Comparison of ENCODE assay signal across 25 mouse cellular contexts in genomic region chr4:88741426-88741825, GRCm38 (mm10). TPM values are rescaled to one million over a fixed set of nuclear protein-coding genes. Genes with fewer than 3 reads are reported as not detected.
"Had no signal": no experiment of that assay in that cellular context is flagged by ENCODE, and none has a peak within 500 bp of the region (broad histone marks: within the 10 kb centered on the region; RNA-seq: fewer than 3 reads in every experiment).

No protein-coding gene starts in this region.

- H3K9ac ChIP-seq: liver, embryonic 12.5 days; liver, embryonic 14.5 days; lung, embryonic 15.5 days; midbrain, embryonic 12.5 days; neural tube, embryonic 12.5 days; stomach, embryonic 15.5 days had no signal

- H3K4me1 ChIP-seq: liver, embryonic 12.5 days; neural tube, embryonic 12.5 days had no signal

- DNase-seq: lung, adult 2 months; lung, postnatal 14 days; lung, postnatal 36 days; right cerebral cortex, postnatal 14 days; thymus, adult 2 months; thymus, postnatal 25 days; thymus, postnatal 4 days had no signal

- ATAC-seq: liver, embryonic 12.5 days; lung, postnatal 0 days had no signal

- H3K27ac ChIP-seq: liver, embryonic 12.5 days; liver, embryonic 14.5 days; lung, embryonic 15.5 days; macrophage; midbrain, embryonic 12.5 days; neural tube, embryonic 12.5 days; stomach, embryonic 15.5 days; stomach, postnatal 0 days had no signal

- H3K9me3 ChIP-seq: liver, embryonic 12.5 days; lung, embryonic 15.5 days; megakaryocyte, embryonic 14.5 days; midbrain, embryonic 12.5 days; neural tube, embryonic 12.5 days; stomach, embryonic 15.5 days had no signal

- H3K4me2 ChIP-seq: liver, embryonic 12.5 days; lung, embryonic 15.5 days; midbrain, embryonic 12.5 days; neural tube, embryonic 12.5 days; stomach, embryonic 15.5 days had no signal

- H3K27me3 ChIP-seq: liver, embryonic 12.5 days; lung, embryonic 15.5 days; midbrain, embryonic 12.5 days; neural tube, embryonic 12.5 days; stomach, embryonic 15.5 days had no signal

- H3K4me3 ChIP-seq: liver, embryonic 12.5 days; lung, embryonic 15.5 days; megakaryocyte, embryonic 14.5 days; midbrain, embryonic 12.5 days; neural tube, embryonic 12.5 days; stomach, embryonic 15.5 days had no signal

- H3K36me3 ChIP-seq: liver, embryonic 12.5 days; lung, embryonic 15.5 days; midbrain, embryonic 12.5 days; neural tube, embryonic 12.5 days; stomach, embryonic 15.5 days had no signal

RNA-seq across cellular contexts. Expression of gene Gm13271, which starts 13.2 kb away (rescaled TPM):
- total RNA-seq: midbrain, postnatal 0 days; monocyte, adult 5-6 weeks; neutrophil, adult 5-6 weeks had no signal
- polyA plus RNA-seq: liver, embryonic 12.5 days; liver, embryonic 14.5 days; liver, embryonic 16.5 days; lung, adult 2 months; lung, embryonic 15.5 days; lung, postnatal 0 days; macrophage; midbrain, embryonic 12.5 days; midbrain, postnatal 0 days; neural tube, embryonic 12.5 days; neural tube, embryonic 14.5 days; spleen, adult 2 months; stomach, embryonic 15.5 days; stomach, postnatal 0 days; testis, adult 2 months; thymus, adult 2 months; urinary bladder, adult 2 months had no signal

RNA-seq across cellular contexts. Expression of gene Gm13283, which starts 18.5 kb away (rescaled TPM):
- total RNA-seq: midbrain, postnatal 0 days; monocyte, adult 5-6 weeks had no signal
- polyA plus RNA-seq: liver, embryonic 12.5 days; liver, embryonic 16.5 days; lung, adult 2 months; macrophage; midbrain, postnatal 0 days; neural tube, embryonic 14.5 days; spleen, adult 2 months; testis, adult 2 months had no signal

RNA-seq across cellular contexts. Expression of gene Gm26566, which starts 19.8 kb away (rescaled TPM):
- total RNA-seq: monocyte, adult 5-6 weeks had no signal
- polyA plus RNA-seq: lung, postnatal 0 days; macrophage had no signal

RNA-seq across cellular contexts. Expression of gene Gm13290, which starts 32.2 kb away (rescaled TPM):
- total RNA-seq: midbrain, postnatal 0 days; monocyte, adult 5-6 weeks; neutrophil, adult 5-6 weeks had no signal
- polyA plus RNA-seq: liver, embryonic 12.5 days; liver, embryonic 14.5 days; liver, embryonic 16.5 days; lung, adult 2 months; lung, postnatal 0 days; macrophage; midbrain, embryonic 12.5 days; midbrain, postnatal 0 days; neural tube, embryonic 14.5 days; spleen, adult 2 months; testis, adult 2 months; thymus, adult 2 months; urinary bladder, adult 2 months had no signal
